Mouse (Mus musculus) megakaryocyte, embryonic 14.5 days (primary cell): Measurements from ENCODE around the gene Sh3bgrl2.
"Not testable (repeated sequence)": the region's sequence is repeated elsewhere in the genome, so short reads cannot be mapped to it uniquely, and the experiment has no call there.

ENCODE experiments used
- FLI1 ChIP-seq: IDR thresholded peaks from 2 replicates; pipeline ENCODE4 v1.6.1; 2012; ENCODE audit warnings: low read length, inconsistent platforms, mixed read lengths
- GATA1 ChIP-seq: IDR thresholded peaks from 3 replicates; pipeline ENCODE4 v1.6.1; 2012; ENCODE audit warnings: mixed read lengths, low read length, inconsistent platforms, borderline replicate concordance

- TF ChIP-seq GATA1, FLI1: not testable (repeated sequence)
Observed at GRCm38 (mm10) chr9:83519081-83519480, 29.0 kb upstream of the Sh3bgrl2 start.
